Mouse (Mus musculus) heart, adult 2 months (tissue): ENCODE data around the gene Adssl1. TPM values are rescaled to one million over a fixed set of nuclear protein-coding genes. Genes with fewer than 3 reads are reported as not detected.

Experiments used
- DNase-seq, 2 experiments: peaks; one replicate each; pipeline ENCODE4 v3.0.0; 2021
- H3K27ac ChIP-seq: fragments of 200-600 bp; 2 replicates; pipeline ENCODE4 v1.8.1; 2022
- H3K27me3 ChIP-seq: fragments of 200-500 bp; 2 replicates; pipeline ENCODE4 v1.6.1; 2012; ENCODE audit warnings: mild to moderate bottlenecking, low read length, inconsistent platforms, mixed read lengths; ENCODE audit not compliant: control insufficient read depth, insufficient read depth
- H3K36me3 ChIP-seq: fragments of 200-500 bp; 2 replicates; pipeline ENCODE4 v1.6.1; 2012; ENCODE audit warnings: low read length, inconsistent platforms; ENCODE audit not compliant: control insufficient read depth, insufficient read depth
- H3K4me1 ChIP-seq: fragments of 200-500 bp; 2 replicates; pipeline ENCODE4 v1.6.1; 2011; ENCODE audit warnings: low read length; ENCODE audit not compliant: control insufficient read depth, insufficient read depth
- H3K4me3 ChIP-seq: fragments of 200-600 bp; 2 replicates; pipeline ENCODE4 v1.8.1; 2022
- H3K79me2 ChIP-seq: fragments of 200-500 bp; replicated peaks from 2 replicates; pipeline ENCODE4 v1.6.1; 2012; ENCODE audit warnings: mild to moderate bottlenecking, inconsistent platforms, low read length, moderate library complexity, mixed read lengths; ENCODE audit not compliant: control insufficient read depth, insufficient read depth
- H3K9ac ChIP-seq: fragments of 200-500 bp; 2 replicates; pipeline ENCODE4 v1.6.1; 2012; ENCODE audit warnings: low read depth, mild to moderate bottlenecking, control low read depth, inconsistent platforms, low read length, mixed read lengths
- CTCF ChIP-seq: fragments of 200-600 bp; IDR thresholded peaks from 2 replicates; pipeline ENCODE4 v1.8.1; 2022; ENCODE audit warnings: antibody characterized with exemption, mild to moderate bottlenecking, moderate library complexity
- EP300 ChIP-seq: fragments of 200-500 bp; IDR thresholded peaks from 2 replicates; pipeline ENCODE4 v1.6.1; 2011; ENCODE audit warnings: low read depth, low read length, control low read depth; ENCODE audit not compliant: insufficient read depth
- POLR2A ChIP-seq: fragments of 200-500 bp; IDR thresholded peaks from 2 replicates; pipeline ENCODE4 v1.6.1; 2011; ENCODE audit warnings: mild to moderate bottlenecking, low read depth, low read length, control low read depth; ENCODE audit not compliant: insufficient read depth
- WGBS: fragments of 180-500 bp; shearing (Covaris S2); methylation state at CpG from one replicate; pipeline ENCODE4 v1.1.7; 2018; 5-methylcytosine and 5-hydroxymethylcytosine counted together
- intact Hi-C: fragments of 180-260 bp; cut with DNase I; formaldehyde crosslinking; loops from one replicate; pipeline ENCODE4 v1.15.1; 2025
- polyA plus RNA-seq: library from polyadenylated mRNA; depleted of rRNA; stranded (reverse); fragments of >200 nt; gene quantifications from 2 replicates; pipeline ENCODE4 v1.2.3, GENCODE M21; 2012
- total RNA-seq, 2 experiments: library from RNA; stranded (reverse); gene quantifications; 2 replicates each; pipeline ENCODE4 v1.2.3; 2021

The Adssl1 gene
- total and polyA plus RNA-seq, 3 experiments, result 98.2 to 173 (median 150) TPM

- Histone ChIP-seq H3K79me2 (no peaks in the 10 kb centered on the region), H3K9ac (no peak overlapping the region), H3K36me3 (no peaks in the 10 kb centered on the region), H3K27me3 (no peaks in the 10 kb centered on the region), H3K4me3 (no peak overlapping the region), H3K27ac (no peak overlapping the region), H3K4me1 (peaks cover 9% of the 10 kb centered on the region)
- WGBS, result 58% methylated on average over 6 of the region's 6 CpGs
- TF ChIP-seq CTCF, result no peak
- DNase-seq, result no peak
- intact Hi-C loops, result no loop called here
Observed at GRCm38 (mm10) chr12:112578296-112579090, 41.4 kb upstream of the Adssl1 start.

GRCm38 (mm10) chr12:112579430-112579829 lies 40.4 kb upstream of the Adssl1 start:
- no peak overlapping the region for H3K4me3 ChIP-seq
- no peaks in the 10 kb centered on the region for H3K36me3 ChIP-seq
- DNase-seq, result no peak
- H3K27ac ChIP-seq, result no peak overlapping the region
- 79% methylated on average over 5 of the region's 5 CpGs for WGBS
- H3K79me2 ChIP-seq, result no peaks in the 10 kb centered on the region
- peaks cover 9% of the 10 kb centered on the region for H3K4me1 ChIP-seq
- no peak for TF ChIP-seq CTCF
- no peak for TF ChIP-seq POLR2A
- no peak for TF ChIP-seq EP300
- no peak overlapping the region for H3K9ac ChIP-seq
- no peaks in the 10 kb centered on the region for H3K27me3 ChIP-seq
- intact Hi-C loops, result no loop called here

GRCm38 (mm10) chr12:112579926-112580325 lies 39.9 kb upstream of the Adssl1 start:
- Histone ChIP-seq H3K4me3 (no peak overlapping the region), H3K79me2 (no peaks in the 10 kb centered on the region), H3K9ac (no peak overlapping the region), H3K27me3 (no peaks in the 10 kb centered on the region), H3K4me1 (peaks cover 9% of the 10 kb centered on the region), H3K36me3 (no peaks in the 10 kb centered on the region), H3K27ac (no peak overlapping the region)
- WGBS, result 80% methylated on average over 8 of the region's 8 CpGs
- intact Hi-C loops, result no loop called here
- TF ChIP-seq CTCF (no peak), EP300 (no peak)
- DNase-seq, result no peak

GRCm38 (mm10) chr12:112581113-112581512 lies 38.7 kb upstream of the Adssl1 start:
- intact Hi-C loops, result no loop called here
- 84% methylated on average over 3 of the region's 3 CpGs for WGBS
- no peak for TF ChIP-seq CTCF
- no peak for TF ChIP-seq POLR2A
- TF ChIP-seq EP300, result no peak
- H3K27ac ChIP-seq, result no peak overlapping the region
- H3K27me3 ChIP-seq, result no peaks in the 10 kb centered on the region
- no peaks in the 10 kb centered on the region for H3K79me2 ChIP-seq
- no peak overlapping the region for H3K4me3 ChIP-seq
- H3K9ac ChIP-seq, result no peak overlapping the region
- no peak for DNase-seq
- no peaks in the 10 kb centered on the region for H3K36me3 ChIP-seq
- H3K4me1 ChIP-seq, result peaks cover 4% of the 10 kb centered on the region

- no peak overlapping the region for H3K4me3 ChIP-seq
- TF ChIP-seq EP300 (no peak), POLR2A (no peak), CTCF (no peak)
- H3K27ac ChIP-seq, result no peak overlapping the region
- peaks cover 9% of the 10 kb centered on the region for H3K4me1 ChIP-seq
- 94% methylated on average over 7 of the region's 7 CpGs for WGBS
- no peak for DNase-seq
- no peak overlapping the region for H3K9ac ChIP-seq
- intact Hi-C loops, result loop anchor here (5.0 kb wide), 2 partner anchors 33 to 93 kb away; no protein-coding TSS in a partner anchor
- 0 out of 2 replicates have a peak, but pooled peaks cover 2% of the 10 kb centered on the region for H3K27me3 ChIP-seq
- H3K79me2 ChIP-seq, result no peaks in the 10 kb centered on the region
- no peaks in the 10 kb centered on the region for H3K36me3 ChIP-seq
Observed at GRCm38 (mm10) chr12:112584954-112585353, 34.9 kb upstream of the Adssl1 start.

- Histone ChIP-seq H3K4me3 (no peak overlapping the region), H3K4me1 (peaks cover 18% of the 10 kb centered on the region), H3K79me2 (no peaks in the 10 kb centered on the region), H3K9ac (no peak overlapping the region), H3K27me3 (0 out of 2 replicates have a peak, but pooled peaks cover 2% of the 10 kb centered on the region), H3K36me3 (no peaks in the 10 kb centered on the region), H3K27ac (no peak overlapping the region)
- no peak for DNase-seq
- 82% methylated on average over 7 of the region's 7 CpGs for WGBS
- TF ChIP-seq POLR2A (no peak), CTCF (no peak), EP300 (no peak)
- intact Hi-C loops, result loop anchor here (5.0 kb wide), 2 partner anchors 34 to 94 kb away; no protein-coding TSS in a partner anchor
Observed at GRCm38 (mm10) chr12:112585924-112586538, 33.8 kb upstream of the Adssl1 start.
